Mouse (Mus musculus) layer of hippocampus, postnatal 36 days (tissue): ENCODE results near the gene Tmem138. TPM values are rescaled to one million over a fixed set of nuclear protein-coding genes. Genes with fewer than 3 reads are reported as not detected.

Experiments
- DNase-seq, 2 experiments: peaks; one replicate each; pipeline ENCODE4 v3.0.0; 2022
- total RNA-seq, 2 experiments: library from RNA; stranded (reverse); gene quantifications; 2 replicates each; pipeline ENCODE4 v1.2.3; 2021

Tmem138 gene
- 10 to 100 TPM; 14.0 to 14.1 TPM for total RNA-seq

- peak; percentile 93 for DNase-seq
Observed at GRCm38 (mm10) chr19:10576690-10577561, at the start of gene Tmem138, which contains the start of gene Cyb561a3. Tmem138 (minus strand) TSS chr19:10577362. Cyb561a3 (plus strand) TSS chr19:10577172.

DNA sequence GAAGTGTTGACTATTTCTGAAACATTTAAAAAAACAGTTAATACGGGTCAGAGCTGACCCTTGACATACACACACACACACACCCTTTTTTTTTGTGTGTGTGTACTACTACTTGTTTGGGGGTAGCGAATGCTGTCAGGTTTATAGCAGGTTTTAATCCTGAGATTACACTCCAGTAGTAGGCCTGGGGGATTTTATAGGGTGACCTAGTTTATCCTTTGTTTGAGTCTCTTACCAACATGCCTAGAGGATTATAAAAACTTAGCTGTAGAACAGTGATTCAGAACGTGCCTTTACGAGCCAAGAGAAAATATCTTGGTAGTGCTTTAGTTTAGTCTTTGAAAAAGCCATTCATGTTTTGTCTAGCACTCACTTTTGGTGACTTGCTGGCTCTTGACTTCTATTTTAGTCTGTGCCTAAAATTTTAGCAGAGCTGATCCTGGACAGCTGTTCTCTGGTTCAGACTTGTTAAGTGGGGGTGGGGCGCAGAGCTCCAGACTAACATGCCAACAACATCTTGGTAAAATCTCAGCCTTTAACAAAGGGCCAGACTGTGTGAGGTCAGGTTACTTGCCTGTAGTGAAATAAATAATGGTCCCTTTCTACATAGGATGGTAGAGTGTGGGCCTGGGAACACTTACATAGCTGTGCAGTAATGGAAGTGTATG lies 31.5 kb upstream of the Tmem138 start:
- DNase-seq: no peak

GRCm38 (mm10) chr19:10605901-10606622 lies 28.9 kb upstream of the Tmem138 start:
- DNase-seq: no peak

GRCm38 (mm10) chr19:10605293-10605900 lies 28.2 kb upstream of the Tmem138 start, which contains the start of the genes Ddb1 and Tkfc:
Ddb1 (plus strand) TSS chr19:10605327.
Tkfc (minus strand) TSS chr19:10605654.
- DNase-seq: peak; percentile 98 to 99

DNA sequence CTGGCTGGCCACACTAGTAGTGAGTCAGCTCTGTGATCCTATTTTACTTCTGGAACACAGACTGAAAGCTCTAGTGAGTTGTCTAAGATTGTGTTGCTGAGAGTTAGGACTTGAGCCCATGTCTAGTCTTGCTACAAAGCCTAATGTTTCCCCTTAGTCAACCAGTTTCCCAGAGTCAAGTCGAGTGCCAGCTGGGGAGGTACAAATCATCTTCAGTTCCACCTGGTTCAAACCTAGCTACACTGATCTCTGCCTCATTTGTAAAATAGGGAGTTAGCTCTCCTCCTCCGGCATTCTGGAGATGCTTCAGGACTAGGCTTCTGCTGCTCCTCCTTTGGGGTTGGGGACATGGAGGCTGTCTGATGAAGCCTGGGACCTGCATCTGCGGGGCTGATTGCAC lies 27.4 kb upstream of the Tmem138 start:
- no peak for DNase-seq

- DNase-seq: no peak
Observed at GRCm38 (mm10) chr19:10603660-10604523, 26.7 kb upstream of the Tmem138 start.

DNA sequence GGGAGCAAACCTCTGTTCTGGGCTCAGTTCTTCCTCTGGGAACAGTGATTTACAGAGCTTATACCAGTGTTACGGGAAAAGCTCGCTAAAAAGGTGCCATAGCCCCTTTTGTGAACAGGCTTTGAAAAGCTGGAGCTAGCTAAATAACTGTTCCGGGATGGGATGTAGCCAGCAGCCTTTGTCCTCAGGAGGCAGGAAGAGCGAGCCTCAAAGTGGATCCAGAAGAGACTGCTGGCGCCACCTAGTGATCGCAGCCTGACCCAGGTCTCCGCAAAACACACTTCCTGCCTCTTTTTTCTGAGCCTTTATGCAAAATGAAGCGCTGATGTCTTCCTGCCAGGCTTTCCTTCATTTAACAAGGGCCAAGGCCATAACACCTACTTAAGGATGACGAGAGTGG lies 25.6 kb upstream of the Tmem138 start:
- DNase-seq: peak; percentile 82 to 85

DNA sequence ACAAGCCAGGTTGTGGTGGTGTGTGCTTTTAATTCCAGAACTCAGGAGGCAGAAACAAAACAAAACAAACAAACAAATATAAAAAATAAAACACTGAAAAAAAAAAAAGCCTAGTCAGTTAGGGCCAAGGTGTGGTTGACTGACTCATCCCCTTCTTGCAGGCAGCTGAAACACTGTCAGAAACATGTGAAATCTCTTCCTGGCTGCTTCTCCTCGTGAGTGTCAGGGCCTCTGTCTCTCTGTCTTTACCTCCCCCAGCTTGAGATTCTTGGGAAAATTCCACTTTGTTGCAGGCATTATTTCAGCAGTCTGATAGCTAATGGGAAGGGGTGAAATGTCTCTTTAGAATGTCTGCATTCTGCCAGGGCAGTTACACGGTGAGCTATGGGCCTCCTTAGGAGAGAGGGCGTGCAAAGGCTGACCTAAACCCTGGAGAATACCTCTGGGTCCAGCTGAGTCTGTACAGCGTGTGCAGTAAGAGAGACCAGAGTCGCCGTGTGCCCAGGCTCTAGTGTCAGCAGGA lies 25.1 kb upstream of the Tmem138 start:
- DNase-seq: no peak

DNA sequence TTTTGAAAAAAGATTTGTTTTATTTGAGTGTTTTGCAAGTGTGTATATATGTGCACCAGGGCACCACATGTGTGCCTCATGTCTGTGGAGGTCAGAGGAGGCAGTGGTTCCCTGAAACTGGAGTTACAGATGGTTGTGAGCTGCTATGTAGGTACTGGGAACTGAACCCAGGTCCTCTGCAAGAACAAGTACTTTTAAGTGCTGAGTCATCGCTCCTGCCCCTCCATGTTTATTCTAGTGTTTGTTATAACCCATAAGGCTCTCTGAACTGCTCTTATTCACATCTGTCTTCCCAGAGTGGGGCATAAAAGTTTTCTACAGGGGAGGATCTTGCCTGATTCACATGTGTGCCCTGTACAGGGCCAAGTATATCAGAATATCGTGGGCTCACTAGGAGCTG lies 22.5 kb upstream of the Tmem138 start:
- DNase-seq: no peak

DNA sequence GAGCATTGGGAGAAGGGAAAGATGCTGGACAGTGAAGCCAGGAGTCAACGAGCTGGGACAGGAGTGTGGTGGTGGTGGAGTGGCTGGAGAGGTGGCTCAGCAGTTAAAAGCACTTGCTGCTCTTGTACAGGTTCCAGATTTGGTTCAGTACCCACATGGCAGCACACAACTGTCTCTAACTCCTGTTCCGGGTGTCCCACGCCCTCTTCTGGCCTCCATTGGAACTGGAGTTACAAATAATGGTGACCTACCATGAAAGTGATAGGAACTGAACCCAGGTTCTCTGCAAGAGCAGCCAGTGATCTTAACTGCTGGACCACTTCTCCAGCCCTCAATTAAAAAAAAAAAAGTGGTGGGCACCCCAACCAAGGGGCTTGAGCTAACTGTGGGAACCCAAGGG lies 21.0 kb upstream of the Tmem138 start:
- DNase-seq: no peak

DNA sequence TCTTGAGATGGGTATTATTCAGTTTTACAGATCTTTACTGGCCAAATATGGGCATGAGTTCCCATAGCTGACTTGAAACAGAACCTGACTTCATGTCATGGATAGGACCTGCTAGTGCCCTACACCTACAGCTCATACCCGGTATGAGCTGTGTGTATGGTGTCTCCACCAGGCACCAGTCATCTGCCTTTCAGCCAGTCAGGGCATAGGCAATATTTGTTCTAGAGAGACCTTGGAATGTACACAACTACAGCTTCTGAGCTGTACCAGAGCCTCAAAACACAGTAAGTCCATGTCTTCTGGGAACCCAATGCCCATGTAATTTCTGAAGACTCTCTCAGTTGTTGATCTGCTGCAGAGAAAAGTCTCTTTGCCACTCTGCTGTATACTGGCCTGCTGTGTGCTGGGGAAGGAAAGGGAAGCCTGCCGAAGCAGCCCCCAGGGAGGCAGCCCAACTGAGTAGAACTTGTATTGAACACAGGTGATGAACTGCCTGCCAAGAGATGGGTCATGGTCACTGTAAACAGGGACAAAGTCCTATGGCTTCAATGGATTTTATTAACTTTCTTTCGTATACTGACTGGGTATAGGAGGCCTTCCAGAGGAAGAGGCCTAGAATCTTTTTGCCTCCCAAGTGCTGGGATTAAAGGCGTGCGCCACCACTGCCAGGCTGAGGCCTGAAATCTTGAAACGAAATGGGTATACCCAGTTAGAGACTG lies 14.7 kb upstream of the Tmem138 start:
- no peak for DNase-seq

DNA sequence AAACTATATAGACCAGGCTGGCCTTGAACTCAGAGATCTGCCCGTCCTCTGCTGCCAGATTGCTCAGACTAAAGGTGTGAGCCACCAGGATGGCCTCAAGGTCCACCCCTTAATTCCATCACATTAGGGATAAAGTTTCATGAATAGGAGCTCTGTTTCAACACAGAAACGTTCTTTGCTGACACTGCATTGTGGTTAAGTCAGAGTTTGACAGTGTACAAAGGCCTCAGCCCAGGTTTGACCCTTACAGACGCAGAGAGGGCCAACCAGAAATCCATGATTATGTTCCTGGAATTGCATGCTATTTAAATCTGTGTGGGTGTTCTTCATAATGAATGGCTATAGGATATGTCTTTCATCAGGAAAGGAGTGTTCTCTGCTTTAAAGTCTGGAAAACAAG lies 13.1 kb upstream of the Tmem138 start:
- DNase-seq: no peak

- DNase-seq: no peak
Observed at GRCm38 (mm10) chr19:10589127-10589857, 12.1 kb upstream of the Tmem138 start.

DNA sequence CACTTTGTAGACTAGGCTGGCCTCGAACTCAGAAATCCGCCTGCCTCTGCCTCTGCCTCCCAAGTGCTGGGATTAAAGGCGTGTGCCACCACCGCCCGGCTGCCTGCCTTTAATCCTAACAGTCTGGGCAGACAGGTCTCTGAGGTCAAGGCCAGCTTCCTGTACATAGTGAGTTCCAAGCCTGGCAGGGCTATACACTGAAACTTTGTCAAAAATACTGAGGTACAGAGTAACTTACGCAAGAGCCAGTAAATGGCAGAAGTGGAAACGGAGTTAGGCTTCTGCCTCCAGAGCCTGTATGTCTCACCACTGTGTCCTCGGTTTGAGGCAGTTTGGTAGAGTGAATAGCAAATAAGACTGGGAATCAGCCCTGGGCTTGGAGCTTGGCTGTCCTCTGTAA lies 10.1 kb upstream of the Tmem138 start:
- no peak for DNase-seq

GRCm38 (mm10) chr19:10585112-10585511 lies 8.0 kb upstream of the Tmem138 start:
- no peak for DNase-seq

- DNase-seq: no peak
Observed at GRCm38 (mm10) chr19:10583550-10584146, 6.5 kb upstream of the Tmem138 start.

GRCm38 (mm10) chr19:10581984-10582383 lies 4.8 kb upstream of the Tmem138 start:
- no peak for DNase-seq

GRCm38 (mm10) chr19:10580761-10581160 lies 3.6 kb upstream of the Tmem138 start:
- DNase-seq: no peak

DNA sequence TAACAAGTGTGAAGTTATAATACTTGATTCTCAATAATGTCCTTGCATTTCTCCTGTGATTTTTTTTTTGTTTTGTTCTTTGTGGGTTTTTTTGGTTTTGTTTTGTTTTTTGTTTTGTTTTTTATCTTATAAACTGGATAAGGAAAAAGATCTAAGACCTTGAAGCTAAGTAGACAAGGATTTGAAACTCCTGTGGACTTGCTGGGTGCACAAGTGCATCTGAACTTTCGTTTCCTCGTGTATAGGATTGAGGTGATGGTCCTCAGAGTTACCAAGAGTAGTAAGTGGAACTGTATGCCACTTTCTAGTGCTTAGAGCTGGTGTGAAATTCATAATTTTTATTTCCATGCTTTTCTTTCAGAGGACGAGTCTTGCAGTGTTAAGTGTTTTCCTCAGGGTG lies 2.9 kb upstream of the Tmem138 start:
- DNase-seq: no peak
